ENCODE assay signal across 10 mouse cellular contexts in the genomic region with DNA sequence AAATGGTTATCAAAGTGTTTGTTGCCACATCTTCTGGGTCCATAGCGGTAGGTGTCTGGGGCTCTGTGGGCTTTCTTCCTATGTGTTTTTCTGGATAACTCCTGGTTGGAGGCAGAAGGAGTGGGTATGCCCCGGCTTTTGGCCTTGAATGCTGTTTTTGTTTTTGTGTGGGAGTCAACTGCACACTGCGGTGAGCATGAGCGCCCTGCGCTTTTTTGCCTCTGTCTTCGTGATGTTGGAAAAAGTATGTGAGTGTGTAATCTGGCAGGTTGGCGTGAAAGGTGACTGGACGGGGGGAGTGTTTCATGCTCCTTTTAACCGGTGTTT. TPM values are rescaled to one million over a fixed set of nuclear protein-coding genes. Genes with fewer than 3 reads are reported as not detected.
A peak's percentile ranks its signal among the peaks of the same experiment; 100 is the strongest.
DNase-seq lines count a peak whose midpoint lies in the region; ATAC-seq and TF ChIP-seq lines count a peak whose summit lies in the region.
"Had no signal": no experiment of that assay in that cellular context is flagged by ENCODE, and none has a peak within 500 bp of the region (broad histone marks: within the 10 kb centered on the region; RNA-seq: fewer than 3 reads in every experiment).

No protein-coding gene starts in this region.

- TF ChIP-seq CTCF in lung, embryonic 14.5 days (IDR thresholded peaks at IDR 0.05; ENCODE audit: low read depth): no peak
- no peak for TF ChIP-seq CTCF in olfactory bulb, adult 2 months (IDR thresholded peaks at IDR 0.05; ENCODE audit: insufficient read depth, low read depth, low read length)

- H3K4me2 ChIP-seq in lung, embryonic 14.5 days: peak overlapping the region; percentile 54
- peak overlapping the region; percentile 52 for H3K4me2 ChIP-seq in forebrain, embryonic 12.5 days
- peak overlapping the region; percentile 65 for H3K4me2 ChIP-seq in limb, embryonic 13.5 days (replicated peaks)

- no peak overlapping the region for H3K9ac ChIP-seq in lung, embryonic 14.5 days
- H3K9ac ChIP-seq in forebrain, embryonic 12.5 days: peak overlapping the region; percentile 17; the same call in 1 of the 2 replicates
- no peak overlapping the region for H3K9ac ChIP-seq in limb, embryonic 13.5 days

- WGBS in lung, embryonic 14.5 days: 35% methylated on average over 9 of the region's 9 CpGs
- WGBS in forebrain, embryonic 12.5 days: 28% methylated on average over 9 of the region's 9 CpGs
- 36% methylated on average over 9 of the region's 9 CpGs for WGBS in limb, embryonic 13.5 days
- 17% methylated on average over 9 of the region's 9 CpGs for WGBS in olfactory bulb, adult 2 months

- no peak for ATAC-seq in lung, embryonic 14.5 days (ENCODE audit: insufficient read depth)
- ATAC-seq in forebrain, embryonic 12.5 days (ENCODE audit: low FRiP score): no peak
- 0 out of 2 replicates have a peak, but pooled peaks have one; percentile 39 for ATAC-seq in limb, embryonic 13.5 days (ENCODE audit: low FRiP score, low read depth)
- no peak for ATAC-seq in activated CD4-positive, CD25-positive, alpha-beta regulatory T cell, adult 4 months
- ATAC-seq in erythroid progenitor cell, adult 5-6 weeks (replicated peaks; ENCODE audit: low FRiP score, poor library complexity, severe bottlenecking): no peak

- no peak for DNase-seq in lung, embryonic 14.5 days
- DNase-seq in lung, postnatal 14 days: no peak
- DNase-seq in frontal cortex, postnatal 25 days (ENCODE audit: low spot score in 2 of 2): no peak

- no peaks in the 10 kb centered on the region for H3K27me3 ChIP-seq in lung, embryonic 14.5 days (ENCODE audit: insufficient read depth, low read length)
- peaks cover 5% of the 10 kb centered on the region; the same call in 1 of the 2 replicates for H3K27me3 ChIP-seq in forebrain, embryonic 12.5 days
- H3K27me3 ChIP-seq in limb, embryonic 13.5 days: 0 out of 2 replicates have a peak, but pooled peaks cover 5% of the 10 kb centered on the region

- no peaks in the 10 kb centered on the region for H3K36me3 ChIP-seq in lung, embryonic 14.5 days (ENCODE audit: insufficient read depth)
- no peaks in the 10 kb centered on the region for H3K36me3 ChIP-seq in forebrain, embryonic 12.5 days (replicated peaks)
- no peaks in the 10 kb centered on the region for H3K36me3 ChIP-seq in limb, embryonic 13.5 days

- peak overlapping the region; percentile 74; the same call in 1 of the 2 replicates for H3K27ac ChIP-seq in lung, embryonic 14.5 days (ENCODE audit: low read depth)
- no peak overlapping the region for H3K27ac ChIP-seq in forebrain, embryonic 12.5 days
- H3K27ac ChIP-seq in limb, embryonic 13.5 days: no peak overlapping the region
- H3K27ac ChIP-seq in olfactory bulb, adult 2 months (ENCODE audit: insufficient read depth, low read depth, low read length): no peak overlapping the region

- no peak for TF ChIP-seq POLR2A in olfactory bulb, adult 2 months (IDR thresholded peaks at IDR 0.05; ENCODE audit: insufficient read depth, low read depth, low read length)

- H3K9me3 ChIP-seq in lung, embryonic 14.5 days (ENCODE audit: low read depth, low read length): no peaks in the 10 kb centered on the region
- no peaks in the 10 kb centered on the region for H3K9me3 ChIP-seq in forebrain, embryonic 12.5 days
- no peaks in the 10 kb centered on the region for H3K9me3 ChIP-seq in limb, embryonic 13.5 days

- peak overlapping the region; percentile 14 for H3K4me3 ChIP-seq in lung, embryonic 14.5 days (ENCODE audit: low read depth, low read length)
- peak overlapping the region; percentile 15 for H3K4me3 ChIP-seq in forebrain, embryonic 12.5 days (replicated peaks)
- H3K4me3 ChIP-seq in limb, embryonic 13.5 days: peak overlapping the region; percentile 29
- H3K4me3 ChIP-seq in olfactory bulb, adult 2 months (ENCODE audit: insufficient read depth, low read depth, low read length): peak overlapping the region; percentile 22
- H3K4me3 ChIP-seq: erythroblast, embryonic 14.5 days; megakaryocyte, embryonic 14.5 days had no signal

- H3K4me1 ChIP-seq in lung, embryonic 14.5 days (ENCODE audit: insufficient read depth): peaks cover 6% of the 10 kb centered on the region; the same call in 1 of the 2 replicates
- H3K4me1 ChIP-seq in forebrain, embryonic 12.5 days: peaks cover 11% of the 10 kb centered on the region
- H3K4me1 ChIP-seq in limb, embryonic 13.5 days: peaks cover 22% of the 10 kb centered on the region
- peaks cover 12% of the 10 kb centered on the region for H3K4me1 ChIP-seq in olfactory bulb, adult 2 months (ENCODE audit: control insufficient read depth, insufficient read depth, low read length)

RNA-seq across cellular contexts. Expression of a gene that starts 0.4 kb away (rescaled TPM):
- polyA plus RNA-seq in lung, embryonic 14.5 days (2014; fragmentation: Nextera tagmentation; extraction: Ambion mirVana): 1.9 and 6.6 TPM in 2 replicates
- 0.59 and 1.6 TPM in 2 replicates for polyA plus RNA-seq in forebrain, embryonic 12.5 days (2016; fragmentation: Nextera tagmentation; extraction: Ambion mirVana)
- polyA plus RNA-seq in limb, embryonic 13.5 days (2015; fragmentation: Nextera tagmentation; extraction: Ambion mirVana): 6.4 and 9.1 TPM in 2 replicates
- not detected in 2 replicates for polyA plus RNA-seq in olfactory bulb, adult 2 months (2012; ENCODE audit: insufficient read depth, insufficient read length, low replicate concordance, missing spikeins)
- polyA plus RNA-seq in activated CD4-positive, CD25-positive, alpha-beta regulatory T cell, adult 4 months (2017; shearing (Covaris generic)): not detected
- total RNA-seq in erythroid progenitor cell, adult 5-6 weeks (2015; ENCODE audit: low replicate concordance): not detected in 2 replicates
- total RNA-seq in erythroid progenitor cell, adult 5-6 weeks (2017; ENCODE audit: low replicate concordance): not detected in 2 replicates
- polyA plus RNA-seq: erythroblast, embryonic 14.5 days had no signal

RNA-seq across cellular contexts. Expression of a gene that starts 8.6 kb away (rescaled TPM):
- polyA plus RNA-seq in lung, embryonic 14.5 days (2014; fragmentation: Nextera tagmentation; extraction: Ambion mirVana): 1.1 and 1.9 TPM in 2 replicates
- 1.3 and 1.6 TPM in 2 replicates for polyA plus RNA-seq in forebrain, embryonic 12.5 days (2016; fragmentation: Nextera tagmentation; extraction: Ambion mirVana)
- polyA plus RNA-seq in limb, embryonic 13.5 days (2015; fragmentation: Nextera tagmentation; extraction: Ambion mirVana): 1.7 and 1.9 TPM in 2 replicates
- not detected in 2 replicates for polyA plus RNA-seq in olfactory bulb, adult 2 months (2012; ENCODE audit: insufficient read depth, insufficient read length, low replicate concordance, missing spikeins)
- under 1 TPM in 1 of 2 experiments, not detected in 1; 0.13 TPM for polyA plus RNA-seq in activated CD4-positive, CD25-positive, alpha-beta regulatory T cell, adult 4 months (2017; shearing (Covaris generic))
- total RNA-seq in erythroid progenitor cell, adult 5-6 weeks (2015; ENCODE audit: low replicate concordance): not detected in 2 replicates
- not detected in 2 replicates for total RNA-seq in erythroid progenitor cell, adult 5-6 weeks (2017; ENCODE audit: low replicate concordance)
- polyA plus RNA-seq: erythroblast, embryonic 14.5 days had no signal

RNA-seq across cellular contexts. Expression of a gene that starts 34.9 kb away (rescaled TPM):
- polyA plus RNA-seq in lung, embryonic 14.5 days (2014; fragmentation: Nextera tagmentation; extraction: Ambion mirVana): 3.6 and 5.3 TPM in 2 replicates
- 0.73 and 0.82 TPM in 2 replicates for polyA plus RNA-seq in forebrain, embryonic 12.5 days (2016; fragmentation: Nextera tagmentation; extraction: Ambion mirVana)
- 0.23 and 0.24 TPM in 2 replicates for polyA plus RNA-seq in limb, embryonic 13.5 days (2015; fragmentation: Nextera tagmentation; extraction: Ambion mirVana)
- polyA plus RNA-seq in olfactory bulb, adult 2 months (2012; ENCODE audit: insufficient read depth, insufficient read length, low replicate concordance, missing spikeins): not detected in 2 replicates
- polyA plus RNA-seq in activated CD4-positive, CD25-positive, alpha-beta regulatory T cell, adult 4 months (2017; shearing (Covaris generic)): 1 to 10 TPM in 1 of 2 experiments, under 1 TPM in 1; 0.89 to 1.1 TPM
- not detected in 2 replicates for total RNA-seq in erythroid progenitor cell, adult 5-6 weeks (2015; ENCODE audit: low replicate concordance)
- total RNA-seq in erythroid progenitor cell, adult 5-6 weeks (2017; ENCODE audit: low replicate concordance): not detected in 2 replicates
- polyA plus RNA-seq: erythroblast, embryonic 14.5 days had no signal

RNA-seq across cellular contexts. Expression of a gene that starts 55.5 kb away (rescaled TPM):
- 53.3 and 56.2 TPM in 2 replicates for polyA plus RNA-seq in lung, embryonic 14.5 days (2014; fragmentation: Nextera tagmentation; extraction: Ambion mirVana)
- 116 and 127 TPM in 2 replicates for polyA plus RNA-seq in forebrain, embryonic 12.5 days (2016; fragmentation: Nextera tagmentation; extraction: Ambion mirVana)
- 64.3 and 65.8 TPM in 2 replicates for polyA plus RNA-seq in limb, embryonic 13.5 days (2015; fragmentation: Nextera tagmentation; extraction: Ambion mirVana)
- polyA plus RNA-seq in olfactory bulb, adult 2 months (2012; ENCODE audit: insufficient read depth, insufficient read length, low replicate concordance, missing spikeins): not detected in 2 replicates
- 10 to 100 TPM; 13.1 to 16.6 TPM for polyA plus RNA-seq in activated CD4-positive, CD25-positive, alpha-beta regulatory T cell, adult 4 months (2017; shearing (Covaris generic))
- 1.4 TPM in 1 of 2 replicates, not detected in the other for total RNA-seq in erythroid progenitor cell, adult 5-6 weeks (2015; ENCODE audit: low replicate concordance)
- 2.1 TPM in 1 of 2 replicates, not detected in the other for total RNA-seq in erythroid progenitor cell, adult 5-6 weeks (2017; ENCODE audit: low replicate concordance)
